Mouse (Mus musculus) embryonic fibroblast, embryonic 13.5 days (primary cell): ENCODE results near the gene Alpl.

Experiments
- CTCF ChIP-seq: IDR thresholded peaks from 2 replicates; pipeline ENCODE4 v1.5.1; 2011; ENCODE audit warnings: mild to moderate bottlenecking, control low read depth, low read length, moderate library complexity, borderline replicate concordance; ENCODE audit not compliant: insufficient read depth
- POLR2A ChIP-seq: IDR thresholded peaks from 2 replicates; pipeline ENCODE4 v1.6.1; 2011; ENCODE audit warnings: low read depth, mild to moderate bottlenecking, control low read depth, low read length, moderate library complexity

- no peak for TF ChIP-seq POLR2A
- TF ChIP-seq CTCF: no peak
These were observed 43.0 kb downstream of the Alpl start for GRCm38 (mm10) chr4:137753199-137753598.
